Mouse (Mus musculus): ENCODE measurements around the gene Agrp.
"Not testable (repeated sequence)": the region's sequence is repeated elsewhere in the genome, so short reads cannot be mapped to it uniquely, and the experiment has no call there.

The Agrp gene

GRCm38 (mm10) chr8:105622421-105622920 lies 14.7 kb downstream of the Agrp start:
- DNase-seq (ENCODE audit: low spot score), result peak; percentile 88

- DNase-seq (ENCODE audit: low spot score), result no peak
Measured at GRCm38 (mm10) chr8:105621841-105622240, 15.4 kb downstream of the Agrp start.

GRCm38 (mm10) chr8:105620946-105621720 lies 16.1 kb downstream of the Agrp start:
- DNase-seq (ENCODE audit: low spot score), result no peak

DNA sequence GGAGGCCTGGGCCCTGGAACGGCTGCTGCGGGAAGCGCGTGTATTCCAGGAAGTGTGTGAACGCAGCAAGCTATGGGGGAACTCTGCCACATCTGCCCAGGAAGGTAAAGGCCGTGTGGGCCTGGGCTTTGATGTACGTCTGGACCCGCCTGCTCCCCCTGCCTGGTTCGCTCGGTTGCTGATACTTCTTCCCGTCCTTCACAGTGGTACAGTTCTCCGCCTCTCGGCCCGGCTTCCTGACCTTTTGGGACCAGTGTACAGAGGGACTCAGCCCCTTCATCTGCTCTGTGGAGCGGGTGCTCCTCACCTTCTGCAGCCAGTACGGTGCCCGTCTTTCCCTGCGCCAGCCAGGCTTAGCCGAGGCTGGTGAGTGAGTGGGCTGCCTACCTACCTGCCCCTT lies 17.0 kb downstream of the Agrp start:
- no peak for DNase-seq (ENCODE audit: low spot score)

- DNase-seq (ENCODE audit: low spot score), result no peak
Measured at GRCm38 (mm10) chr8:105618892-105619591, 18.2 kb downstream of the Agrp start.

DNA sequence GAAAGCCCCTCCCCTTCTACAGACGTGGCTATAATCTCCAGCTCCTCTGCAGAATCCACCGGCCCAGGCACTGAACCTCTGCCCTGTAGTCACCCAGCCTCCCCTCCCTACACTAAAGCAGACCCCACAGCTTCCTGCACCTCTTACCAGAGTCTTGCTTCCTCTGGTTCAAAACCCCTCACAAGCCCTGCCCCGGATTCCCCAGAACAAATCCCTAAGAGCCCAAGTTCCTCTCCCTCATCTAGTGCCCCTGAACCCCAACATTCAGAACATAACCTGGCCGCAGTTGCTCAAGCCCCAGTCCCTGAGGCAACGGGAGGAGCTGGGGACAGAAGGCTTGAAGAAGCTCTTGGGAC lies 18.9 kb downstream of the Agrp start:
- DNase-seq (ENCODE audit: low spot score), result no peak

- DNase-seq (ENCODE audit: low spot score), result no peak
Measured at GRCm38 (mm10) chr8:105617451-105618278, 19.5 kb downstream of the Agrp start.

DNA sequence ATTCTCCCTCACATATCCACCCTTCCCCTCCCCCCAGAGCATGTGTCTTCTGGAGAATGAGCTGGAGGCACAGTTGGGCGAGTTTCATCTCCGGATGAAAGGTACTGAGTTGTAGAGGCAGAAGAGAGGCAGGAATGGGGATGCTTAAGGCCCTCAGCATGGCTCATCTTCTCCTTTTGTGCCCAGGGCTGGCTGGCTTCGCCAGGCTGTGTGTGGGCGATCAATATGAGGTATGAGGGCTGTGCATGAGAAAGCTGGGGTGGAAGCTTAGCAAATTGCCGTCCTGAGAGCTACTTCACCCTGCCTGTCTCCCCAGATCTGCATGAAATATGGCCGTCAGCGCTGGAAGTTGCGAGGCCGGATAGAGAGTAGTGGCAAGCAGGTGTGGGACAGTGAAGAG lies 21.3 kb downstream of the Agrp start:
- no peak for DNase-seq (ENCODE audit: low spot score)

DNA sequence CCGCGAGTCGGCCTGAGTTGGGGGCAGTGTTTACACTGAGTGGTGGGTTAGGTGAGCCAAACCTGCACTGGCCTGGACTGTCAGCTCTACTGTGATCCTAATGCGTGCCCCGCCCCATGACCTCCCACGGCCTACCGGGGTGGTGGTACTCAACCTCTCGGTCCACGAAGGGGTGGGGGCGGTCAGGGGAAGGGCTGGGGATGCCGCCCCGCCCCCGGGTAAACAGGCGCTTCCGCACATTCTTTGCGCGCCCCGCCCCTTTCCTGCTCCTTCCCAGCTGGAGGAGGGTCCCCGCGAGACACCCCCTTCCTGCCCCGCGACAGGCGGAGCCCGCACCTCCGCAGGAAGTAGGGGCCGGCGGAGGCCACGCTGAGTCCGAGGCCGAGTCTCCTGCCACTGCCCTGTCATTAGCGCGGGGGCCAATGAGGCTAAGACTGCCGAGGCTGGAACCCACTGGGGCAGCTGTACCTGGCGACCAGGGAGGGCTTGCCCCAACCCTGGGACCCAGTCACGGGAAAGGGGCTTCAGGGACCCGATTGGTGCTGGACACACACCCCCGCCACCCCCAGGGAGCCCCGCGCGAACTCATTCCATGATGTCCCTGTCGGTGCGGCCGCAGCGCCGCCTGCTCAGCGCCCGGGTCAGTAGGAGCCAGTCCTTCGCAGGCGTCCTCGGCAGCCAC lies 23.2 kb downstream of the Agrp start:
- DNase-seq (ENCODE audit: low spot score), result no peak

DNA sequence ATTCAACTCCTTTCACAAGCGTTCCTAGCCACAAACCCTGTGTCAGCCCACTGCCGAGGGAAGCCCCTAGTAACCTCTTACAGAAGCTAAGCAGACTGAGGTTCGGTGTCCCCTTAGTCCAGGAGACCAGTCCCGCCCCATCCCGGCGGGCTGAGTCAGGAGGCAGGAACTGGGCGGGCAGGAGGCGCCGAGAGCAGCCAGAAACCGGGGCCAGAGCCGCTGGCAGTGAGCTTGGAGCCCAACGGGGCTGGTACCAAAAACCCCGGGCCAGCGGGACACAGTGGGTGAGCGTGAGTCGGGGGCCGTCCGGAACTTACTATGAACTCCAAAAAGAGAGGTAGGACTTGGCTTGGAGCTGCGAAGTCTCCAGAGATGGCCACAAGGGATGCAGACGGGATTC lies 24.2 kb downstream of the Agrp start:
- DNase-seq (ENCODE audit: low spot score), result no peak

- DNase-seq (ENCODE audit: low spot score), result no peak
Measured at GRCm38 (mm10) chr8:105611836-105612235, 25.4 kb downstream of the Agrp start.

DNA sequence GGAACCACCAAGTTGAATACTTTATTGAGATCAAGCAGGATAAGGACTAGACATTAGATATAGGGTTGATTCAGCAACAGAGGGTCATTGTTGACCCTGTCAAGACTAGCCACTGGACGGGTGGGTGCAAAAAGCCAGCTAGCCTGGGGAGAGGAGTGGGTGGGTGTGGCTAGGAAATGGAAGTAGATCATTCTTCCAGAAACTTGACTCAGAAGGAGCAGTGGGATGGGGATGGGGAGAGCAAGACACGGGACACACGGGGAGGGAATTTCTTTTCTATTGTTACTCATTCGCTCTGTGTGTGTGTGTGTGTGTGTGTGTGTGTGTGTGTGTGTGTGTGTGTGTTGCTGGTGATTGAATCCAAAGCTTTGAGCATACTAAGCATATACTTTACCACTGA lies 27.4 kb downstream of the Agrp start:
- DNase-seq (ENCODE audit: low spot score), result no peak

DNA sequence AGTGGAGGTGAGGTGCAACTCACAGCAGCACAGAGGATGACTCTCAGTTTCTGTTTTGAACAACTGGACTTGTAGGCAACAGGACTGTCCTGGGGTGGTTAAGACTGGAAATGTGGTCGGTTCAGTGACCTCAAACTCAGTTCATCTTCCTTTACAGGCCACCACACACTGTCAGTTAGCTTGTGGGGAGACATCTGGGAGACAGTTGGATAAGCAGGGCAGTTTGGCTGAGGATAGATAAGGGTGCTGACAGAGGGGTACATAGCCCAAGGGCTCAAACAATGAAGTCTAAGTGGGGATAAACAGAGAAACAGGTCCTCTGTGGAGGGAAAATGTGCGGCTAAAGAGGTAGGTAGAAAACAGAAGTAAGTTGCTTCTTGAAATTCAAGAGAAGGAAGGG lies 27.8 kb downstream of the Agrp start:
- DNase-seq (ENCODE audit: low spot score), result no peak

DNA sequence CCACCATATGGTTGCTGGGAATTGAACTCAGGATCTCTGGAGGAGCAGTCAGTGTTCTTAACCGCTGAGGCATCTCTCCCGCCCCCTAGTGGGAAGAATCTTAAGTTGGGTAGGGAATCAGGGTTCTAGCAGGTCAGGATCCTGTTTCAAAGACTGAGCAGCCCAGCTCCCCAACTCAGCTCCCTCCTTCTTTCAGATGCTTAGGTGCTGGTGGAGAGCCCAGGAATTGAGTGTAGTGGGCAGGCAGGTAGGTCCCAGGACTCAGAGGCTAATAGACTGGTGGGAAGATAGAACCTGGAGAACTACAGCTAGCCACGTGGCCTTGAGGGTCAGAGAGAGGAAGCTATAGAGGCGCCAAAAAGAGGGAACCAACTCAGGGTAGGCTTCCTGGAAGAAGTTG lies 29.5 kb downstream of the Agrp start:
- DNase-seq (ENCODE audit: low spot score), result no peak

DNA sequence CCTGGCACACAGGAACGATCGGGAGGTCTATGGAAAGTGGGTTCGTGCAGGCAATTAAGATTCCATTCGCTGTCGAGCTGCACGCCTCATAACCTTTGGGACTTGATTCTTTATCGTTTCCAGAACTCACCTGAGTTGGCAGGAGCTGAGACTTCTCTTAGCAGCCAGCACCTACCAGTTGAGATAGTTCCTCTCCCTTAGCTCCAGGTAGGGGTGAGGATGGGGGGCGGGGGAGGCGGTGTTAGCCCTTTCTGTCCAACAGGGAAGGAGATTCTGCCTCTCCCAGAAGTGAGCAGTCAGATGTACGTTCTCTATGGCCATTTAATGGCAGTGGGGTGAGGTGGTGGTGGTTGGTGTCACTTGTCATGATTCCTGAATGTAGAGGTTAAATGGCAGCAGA lies 30.1 kb downstream of the Agrp start:
- DNase-seq (ENCODE audit: low spot score), result no peak

DNA sequence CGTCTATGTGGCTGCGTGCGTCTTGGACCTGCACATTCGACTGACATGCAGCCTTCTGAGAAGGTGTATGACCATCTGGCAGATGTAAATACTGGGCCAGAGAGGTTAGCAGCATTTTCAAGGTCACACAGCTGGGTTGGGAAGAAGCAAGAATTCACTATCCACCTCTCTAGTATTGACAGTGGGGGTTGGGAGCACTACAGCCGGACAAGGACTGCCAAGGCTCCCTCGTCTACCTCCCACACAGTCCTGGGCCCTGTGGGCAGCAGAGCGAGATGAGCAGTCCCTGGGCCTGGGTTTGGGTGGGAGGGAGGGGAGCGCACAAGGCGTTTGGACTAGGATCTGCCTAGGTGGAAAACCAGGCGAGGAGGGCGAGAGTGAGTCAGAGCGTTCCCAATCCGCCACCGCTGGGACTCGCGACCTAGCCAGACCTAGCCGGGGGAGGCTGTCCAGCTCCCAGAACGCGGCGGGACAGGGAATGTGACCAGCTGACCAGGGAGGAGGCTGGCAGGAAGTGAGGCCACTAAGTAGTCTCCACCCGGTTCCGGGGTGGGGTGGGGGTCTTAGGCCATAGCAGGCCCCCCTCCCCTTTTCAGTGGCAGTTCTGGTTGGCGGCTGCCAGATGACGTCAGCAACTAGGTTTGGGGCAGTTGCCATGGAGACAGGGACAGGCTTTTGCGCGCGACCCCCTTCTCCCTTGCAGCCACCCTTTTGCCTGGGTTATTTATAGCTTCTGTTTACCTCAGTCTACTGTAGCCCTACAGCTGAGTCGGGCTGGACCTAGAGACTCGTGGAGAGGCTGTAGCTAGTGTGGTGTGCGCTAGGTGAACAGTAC lies 30.8 kb downstream of the Agrp start:
- peak; percentile 46 for DNase-seq (ENCODE audit: low spot score)

DNA sequence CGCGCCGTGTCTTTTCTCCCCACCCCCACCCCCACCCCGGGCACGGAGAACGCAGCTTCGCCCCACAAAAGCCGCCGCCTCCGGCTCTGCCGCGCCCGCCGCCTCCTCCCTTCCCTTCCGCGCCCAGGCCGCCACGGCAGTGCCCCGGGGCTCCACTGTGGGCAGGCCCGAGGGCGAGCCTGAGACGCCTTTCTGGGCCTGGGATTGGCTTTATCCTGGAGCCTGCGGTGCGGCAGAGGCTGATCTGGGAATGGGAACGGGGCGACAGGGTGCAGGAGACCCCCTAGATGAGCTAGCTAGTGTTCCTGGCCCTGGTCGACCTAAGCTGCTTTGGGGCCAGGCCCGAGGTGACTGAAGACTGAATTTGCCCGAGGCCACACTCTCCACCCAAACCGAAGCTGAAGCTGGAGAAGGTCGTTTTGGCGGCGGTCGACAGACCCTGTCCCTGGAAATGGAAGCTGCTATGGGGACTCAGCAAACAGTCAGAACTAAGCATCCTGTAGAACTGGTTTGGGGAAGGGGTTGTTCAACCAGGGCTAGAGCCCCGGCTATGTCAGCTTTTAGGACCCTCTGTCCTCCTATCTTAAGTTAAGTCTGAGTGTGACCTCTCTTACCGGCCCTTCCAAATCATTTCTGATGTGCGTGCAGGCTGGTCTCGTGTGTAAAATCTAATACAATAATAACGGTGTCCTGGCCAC lies 31.6 kb downstream of the Agrp start:
- DNase-seq (ENCODE audit: low spot score), result peak; percentile 49

DNA sequence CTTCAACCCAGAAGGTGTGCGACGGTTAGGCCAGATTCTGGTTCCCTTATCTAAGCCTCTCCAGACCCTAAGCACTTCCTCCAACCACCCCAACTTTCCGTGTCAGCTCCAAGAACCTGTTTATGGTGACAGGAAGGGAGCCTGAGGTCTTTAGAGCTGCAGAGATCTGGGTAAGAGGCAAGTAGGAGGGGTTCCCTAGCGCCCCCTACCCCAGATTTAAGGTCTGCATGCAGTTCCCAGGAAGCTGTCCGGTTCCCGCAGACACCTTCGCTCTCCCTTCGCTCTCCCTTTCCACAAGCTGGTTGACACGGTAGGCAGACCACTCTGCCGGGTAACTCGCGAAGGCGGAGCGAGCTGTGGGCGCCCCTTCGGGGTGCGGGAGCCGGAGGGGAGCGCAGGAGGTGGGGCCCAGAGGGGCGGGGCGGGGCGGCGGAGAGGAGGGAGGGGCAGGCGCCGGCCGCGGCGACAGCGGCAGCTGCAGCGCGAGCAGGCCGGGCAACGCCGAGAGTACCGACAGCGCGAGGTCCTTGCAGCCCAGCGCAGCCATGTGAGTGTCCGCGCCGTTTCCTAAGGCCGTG lies 32.3 kb downstream of the Agrp start, which contains the start of gene Ripor1:
Gene Ripor1, plus strand, starts transcription at position 452 of the 578 bp plus-strand sequence.
- DNase-seq (ENCODE audit: low spot score), result peak; percentile 70

- not testable (repeated sequence) for DNase-seq (ENCODE audit: low spot score)
Measured at GRCm38 (mm10) chr8:105602540-105602939, 34.7 kb downstream of the Agrp start.

DNA sequence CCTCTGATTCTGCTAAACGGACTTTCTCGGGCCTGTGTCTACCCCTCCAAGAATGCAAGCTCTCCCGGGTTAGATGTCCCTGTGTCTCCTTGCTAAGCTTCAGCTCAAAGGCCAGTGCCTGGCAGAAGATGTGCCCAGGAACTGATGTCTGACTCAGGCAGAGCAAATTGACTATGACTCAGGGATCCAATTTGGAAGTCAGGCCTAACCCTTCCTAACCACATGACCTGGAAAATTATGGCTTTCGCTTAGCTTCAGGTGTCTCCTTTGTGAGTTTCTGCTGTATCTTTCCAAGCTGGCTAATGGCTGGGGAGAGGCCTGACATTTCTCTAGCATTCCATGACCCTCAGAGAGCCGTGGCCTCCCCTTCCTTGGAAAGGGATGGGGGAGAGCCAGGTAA lies 35.9 kb downstream of the Agrp start:
- no peak for DNase-seq (ENCODE audit: low spot score)

Data from spleen, adult 12 weeks (tissue).